Mouse (Mus musculus): ENCODE measurements at regions not wholly inside any gene's neighbourhood (a gene's known extent, or its start where the extent isn't known, plus 50 kb on each side); places are given as distances from the start of the nearest gene placed in this dataset.

GRCm38 (mm10) chr3:33911559-33911958 is 67.4 kb upstream of the Ccdc39 start:
- TF ChIP-seq CTCF (IDR thresholded peaks at IDR 0.05; ENCODE audit: low read depth) (no peak), EP300 (IDR thresholded peaks at IDR 0.05; ENCODE audit: low read depth) (no peak)

Data from liver, postnatal 0 days (tissue).